Mouse (Mus musculus) small intestine, adult 2 months (tissue): ENCODE data around the gene Tsen34. TPM values are rescaled to one million over a fixed set of nuclear protein-coding genes. Genes with fewer than 3 reads are reported as not detected.
A peak's percentile ranks its signal among the peaks of the same experiment; 100 is the strongest.
"Not testable (repeated sequence)": the region's sequence is repeated elsewhere in the genome, so short reads cannot be mapped to it uniquely, and the experiment has no call there.

Source experiments
- H3K27ac ChIP-seq: fragments of 200-500 bp; 2 replicates; pipeline ENCODE4 v1.5.1; 2012; ENCODE audit warnings: low read depth, low read length, control low read depth, inconsistent platforms; ENCODE audit not compliant: insufficient read depth
- H3K27me3 ChIP-seq: fragments of 200-500 bp; 2 replicates; pipeline ENCODE4 v1.6.1; 2012; ENCODE audit warnings: mild to moderate bottlenecking, moderate library complexity, low read length, inconsistent platforms; ENCODE audit not compliant: control insufficient read depth, insufficient read depth
- H3K36me3 ChIP-seq: fragments of 200-500 bp; 2 replicates; pipeline ENCODE4 v1.6.1; 2012; ENCODE audit warnings: mild to moderate bottlenecking, low read length, control low read depth, inconsistent platforms; ENCODE audit not compliant: control insufficient read depth, insufficient read depth
- H3K4me1 ChIP-seq: fragments of 200-500 bp; 2 replicates; pipeline ENCODE4 v1.6.1; 2012; ENCODE audit warnings: low read length, inconsistent platforms, mixed read lengths; ENCODE audit not compliant: control insufficient read depth, insufficient read depth, insufficient read length
- H3K4me3 ChIP-seq: fragments of 200-500 bp; 2 replicates; pipeline ENCODE4 v1.5.1; 2012; ENCODE audit warnings: low read depth, mild to moderate bottlenecking, control low read depth, inconsistent platforms, low read length, moderate library complexity
- CTCF ChIP-seq: fragments of 200-500 bp; IDR thresholded peaks from 2 replicates; pipeline ENCODE4 v1.5.1; 2012; ENCODE audit warnings: low read depth, mild to moderate bottlenecking, control low read depth, inconsistent platforms, low read length, moderate library complexity, mixed read lengths; ENCODE audit not compliant: insufficient replicate concordance, insufficient read length; ENCODE audit errors: extremely low read depth
- POLR2A ChIP-seq: fragments of 200-500 bp; IDR thresholded peaks from 2 replicates; pipeline ENCODE4 v1.6.1; 2012; ENCODE audit warnings: low read depth, mild to moderate bottlenecking, control low read depth, inconsistent platforms, low read length, moderate library complexity
- WGBS: fragments of 180-500 bp; shearing (Covaris S2); methylation state at CpG from one replicate; pipeline ENCODE4 v1.1.7; 2018; 5-methylcytosine and 5-hydroxymethylcytosine counted together
- polyA plus RNA-seq: library from polyadenylated mRNA; depleted of rRNA; stranded (reverse); fragments of >200 nt; gene quantifications from 2 replicates; pipeline ENCODE4 v1.2.3, GENCODE M21; 2012

The Tsen34 gene
- polyA plus RNA-seq, 1 experiment, result 92.2 TPM

- Histone ChIP-seq H3K4me3 (no peak overlapping the region), H3K4me1 (peaks cover 7% of the 10 kb centered on the region; the same call in 1 of the 2 replicates), H3K27me3 (no peaks in the 10 kb centered on the region), H3K36me3 (peaks cover 26% of the 10 kb centered on the region), H3K27ac (0 out of 2 replicates have a peak overlapping the region, but pooled peaks have one; percentile 0)
- TF ChIP-seq POLR2A (no peak), CTCF (no peak)
- WGBS, result 37% methylated on average over 4 of the region's 4 CpGs
Observed at GRCm38 (mm10) chr7:3707027-3707426, 14.4 kb downstream of the Tsen34 start.

DNA sequence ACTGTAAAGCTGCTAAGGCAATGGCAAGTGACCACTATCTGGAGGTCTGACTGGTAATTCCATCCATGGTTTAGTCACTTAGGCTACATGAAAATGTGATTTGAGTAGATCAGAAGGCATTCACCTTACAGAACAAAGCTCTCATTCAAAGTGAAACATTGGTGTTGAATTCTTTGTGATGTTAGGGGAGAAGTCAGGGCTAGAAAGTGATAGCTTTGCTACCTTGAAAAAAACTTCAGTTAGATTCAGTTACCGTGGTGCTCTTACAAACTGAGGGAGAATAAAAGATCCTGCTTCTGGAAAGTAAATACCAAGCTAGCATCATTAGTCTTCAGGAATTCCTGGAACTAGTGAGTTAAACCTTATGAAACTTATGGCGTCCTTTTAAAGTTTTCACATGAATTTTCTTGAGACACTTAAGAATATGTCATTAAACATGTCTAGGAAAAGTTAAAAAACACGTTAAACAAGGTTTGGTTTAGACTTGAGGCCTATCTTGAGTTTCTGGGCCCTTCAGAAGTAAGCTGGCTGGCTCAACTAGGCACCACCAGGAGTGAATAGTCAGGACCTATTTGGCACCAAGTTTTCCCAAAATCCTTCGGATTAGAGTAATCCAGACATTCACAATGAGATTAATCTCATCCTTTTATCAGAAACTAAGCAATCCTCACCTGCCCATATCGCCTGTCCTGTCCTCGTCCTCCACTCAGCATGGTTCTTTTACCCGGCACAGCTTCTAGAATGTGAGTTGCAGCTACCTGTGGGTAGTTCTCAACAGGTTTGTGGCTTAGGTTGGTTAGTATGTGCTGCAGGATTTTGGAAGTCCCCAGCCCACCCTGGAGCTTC, 15.1 kb downstream of the Tsen34 start:
- H3K36me3 ChIP-seq, result peaks cover 26% of the 10 kb centered on the region
- 59% methylated on average over 7 of the region's 7 CpGs for WGBS
- H3K27ac ChIP-seq, result no peak overlapping the region
- H3K4me1 ChIP-seq, result peaks cover 7% of the 10 kb centered on the region; the same call in 1 of the 2 replicates
- no peak overlapping the region for H3K4me3 ChIP-seq
- no peaks in the 10 kb centered on the region for H3K27me3 ChIP-seq
- TF ChIP-seq POLR2A (no peak), CTCF (no peak)

DNA sequence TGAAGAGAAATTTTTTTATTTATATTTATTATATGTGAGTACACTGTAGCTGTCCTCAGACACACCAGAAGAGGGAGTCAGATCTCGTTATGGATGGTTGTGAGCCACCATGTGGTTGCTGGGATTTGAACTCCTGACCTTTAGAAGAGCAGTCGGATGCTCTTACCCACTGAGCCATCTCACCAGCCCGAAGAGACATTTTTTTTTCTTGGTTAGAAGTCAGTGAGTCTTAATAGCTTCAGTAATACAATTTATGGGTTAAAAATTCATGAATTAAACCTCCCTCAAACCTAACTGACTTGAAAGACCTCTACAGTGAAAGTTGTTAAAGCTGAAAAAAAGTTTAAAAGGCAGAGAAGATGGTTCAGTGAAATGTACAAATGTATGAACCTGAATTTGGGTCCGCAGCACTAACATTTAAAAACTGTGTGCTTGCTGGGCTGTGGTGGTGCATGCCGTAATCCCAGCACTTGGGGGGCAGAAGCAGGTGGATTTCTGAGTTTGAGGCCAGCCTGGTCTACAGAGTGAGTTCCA, 15.9 kb downstream of the Tsen34 start:
- H3K27ac ChIP-seq, H3K4me1 ChIP-seq, H3K4me3 ChIP-seq, H3K27me3 ChIP-seq: not testable (repeated sequence)
- H3K36me3 ChIP-seq, result peaks cover 26% of the 10 kb centered on the region
- WGBS, result 36% methylated on average over 5 of the region's 5 CpGs

DNA sequence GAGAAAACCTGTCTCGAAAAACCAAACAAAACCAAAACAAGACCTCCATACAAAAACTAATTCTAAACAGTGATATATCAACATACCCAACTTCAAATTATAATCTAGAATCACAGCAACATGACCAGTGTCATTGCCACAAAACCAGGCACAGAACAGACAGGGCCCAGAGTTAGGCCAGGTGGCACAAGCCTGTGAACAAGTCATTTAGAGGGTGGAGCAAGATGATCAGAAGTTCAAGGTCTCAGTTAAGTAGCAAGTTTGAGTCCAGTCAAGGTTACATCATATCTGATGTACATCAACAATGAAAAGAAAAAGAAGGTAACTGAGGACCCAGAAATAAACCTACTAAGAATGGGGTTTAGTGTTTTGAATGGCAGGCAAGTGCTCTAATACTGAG, 16.3 kb downstream of the Tsen34 start:
- Histone ChIP-seq H3K27ac (no peak overlapping the region), H3K4me3 (no peak overlapping the region), H3K4me1 (peaks cover 7% of the 10 kb centered on the region; the same call in 1 of the 2 replicates), H3K27me3 (no peaks in the 10 kb centered on the region), H3K36me3 (peaks cover 26% of the 10 kb centered on the region)
- 62% methylated on average over 1 of the region's 1 CpGs for WGBS
- TF ChIP-seq CTCF (no peak), POLR2A (no peak)

GRCm38 (mm10) chr7:3712264-3712942, 19.7 kb downstream of the Tsen34 start:
- TF ChIP-seq CTCF (no peak), POLR2A (no peak)
- no peaks in the 10 kb centered on the region for H3K27me3 ChIP-seq
- no peak overlapping the region for H3K4me3 ChIP-seq
- no peaks in the 10 kb centered on the region for H3K4me1 ChIP-seq
- 21% methylated on average over 5 of the region's 5 CpGs for WGBS
- H3K36me3 ChIP-seq, result peaks cover 7% of the 10 kb centered on the region
- H3K27ac ChIP-seq, result no peak overlapping the region

GRCm38 (mm10) chr7:3715249-3715648, 22.6 kb downstream of the Tsen34 start:
- H3K27me3 ChIP-seq, result no peaks in the 10 kb centered on the region
- no peak overlapping the region for H3K27ac ChIP-seq
- 28% methylated on average over 1 of the region's 1 CpGs for WGBS
- no peak overlapping the region for H3K4me3 ChIP-seq
- H3K36me3 ChIP-seq, result no peaks in the 10 kb centered on the region
- TF ChIP-seq CTCF (no peak), POLR2A (no peak)
- H3K4me1 ChIP-seq, result no peaks in the 10 kb centered on the region

DNA sequence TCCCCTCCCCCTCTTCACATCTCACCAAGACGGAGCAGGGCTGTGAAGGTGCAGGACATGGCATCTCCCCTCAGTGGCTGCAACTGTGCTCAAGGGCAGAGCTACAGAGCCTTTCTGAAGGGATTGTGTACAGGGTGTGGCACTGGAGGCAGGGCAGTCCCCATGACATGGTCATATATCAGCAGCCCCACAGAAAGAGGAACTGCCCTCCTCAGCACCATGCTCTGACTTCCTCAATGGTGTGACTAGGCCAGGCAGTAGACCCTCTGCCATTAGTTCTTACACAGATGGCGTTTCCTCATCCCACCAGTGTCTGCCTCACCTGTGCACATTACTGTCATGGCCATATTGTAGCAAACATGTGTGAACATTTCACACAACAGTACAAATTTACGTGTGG, 27.6 kb downstream of the Tsen34 start, which contains the start of gene Pirb:
Gene Pirb, minus strand, starts transcription at position 124 of the 400 bp plus-strand sequence.
- WGBS, result 50% methylated on average over 1 of the region's 3 CpGs
- not testable (repeated sequence) for H3K27ac ChIP-seq, H3K4me3 ChIP-seq, H3K36me3 ChIP-seq, H3K27me3 ChIP-seq, H3K4me1 ChIP-seq

DNA sequence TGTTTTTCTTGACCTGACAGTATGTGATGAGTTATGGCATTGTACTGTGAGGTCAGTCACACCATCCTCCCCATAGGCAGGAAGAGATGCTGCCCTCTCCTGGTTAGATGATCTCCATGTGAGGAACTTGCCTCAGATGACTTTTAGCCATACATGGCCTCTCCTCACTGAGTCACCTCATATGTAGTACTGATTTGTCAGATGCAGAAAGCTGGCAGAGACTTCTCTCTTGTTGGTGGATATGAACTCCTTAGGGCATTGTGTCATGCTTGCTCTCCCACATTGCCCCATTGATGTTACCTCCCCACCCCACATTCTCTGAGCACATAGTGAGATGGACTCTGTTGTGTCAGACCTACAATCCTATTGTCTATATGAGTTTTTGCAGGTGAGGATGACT, 32.8 kb downstream of the Tsen34 start:
- H3K36me3 ChIP-seq, H3K27me3 ChIP-seq, H3K4me3 ChIP-seq, H3K4me1 ChIP-seq, H3K27ac ChIP-seq: not testable (repeated sequence)

GRCm38 (mm10) chr7:3732675-3733074, 40.0 kb downstream of the Tsen34 start:
- not testable (repeated sequence) for H3K4me1 ChIP-seq, H3K36me3 ChIP-seq, H3K4me3 ChIP-seq, H3K27me3 ChIP-seq, H3K27ac ChIP-seq
- WGBS, result no CpG with 5 or more reads among the region's 1 CpGs
